Mouse (Mus musculus) Patski (cell line): ENCODE results near the gene Pmis2. TPM values are rescaled to one million over a fixed set of nuclear protein-coding genes. Genes with fewer than 3 reads are reported as not detected.

Experiments used
- ATAC-seq: fragments of 100-300 bp; one replicate; pipeline ENCODE4 v1.8.0; 2021
- CTCF ChIA-PET: fragments of 350-600 bp; sonication (Branson Sonifier 250); formaldehyde crosslinking; loops from one replicate; lab custom pipeline; 2022; ENCODE audit warnings: inconsistent platforms; lab: Charles Lee
- POLR2A ChIA-PET: fragments of 350-600 bp; sonication (Branson Sonifier 250); formaldehyde crosslinking; loops from one replicate; lab custom pipeline; 2022; ENCODE audit warnings: antibody characterized with exemption, inconsistent platforms; lab: Charles Lee
- DNase-seq: peaks from one replicate; pipeline ENCODE4 v3.0.0-alpha.2; 2011; ENCODE audit warnings: low read depth, low spot score
- H3K27me3 ChIP-seq: fragments of 371-371 bp; one replicate; pipeline ENCODE4 v1.5.1; 2021
- CTCF ChIP-seq: fragments of 100-300 bp; IDR thresholded peaks from one replicate; pipeline ENCODE4 v1.5.1; 2021
- in situ Hi-C: fragments of 300-500 bp; cut with MboI; formaldehyde crosslinking; loops from 3 replicates; pipeline ENCODE4 v1.11.1; 2018; ENCODE audit warnings: low pct_unique_long_range_greater_than_20kb, mixed read lengths
- polyA plus RNA-seq: library from polyadenylated mRNA; unstranded; gene quantifications from one replicate; pipeline ENCODE4 v1.2.3, GENCODE M21; 2021

The Pmis2 gene
- polyA plus RNA-seq, result not detected

DNA sequence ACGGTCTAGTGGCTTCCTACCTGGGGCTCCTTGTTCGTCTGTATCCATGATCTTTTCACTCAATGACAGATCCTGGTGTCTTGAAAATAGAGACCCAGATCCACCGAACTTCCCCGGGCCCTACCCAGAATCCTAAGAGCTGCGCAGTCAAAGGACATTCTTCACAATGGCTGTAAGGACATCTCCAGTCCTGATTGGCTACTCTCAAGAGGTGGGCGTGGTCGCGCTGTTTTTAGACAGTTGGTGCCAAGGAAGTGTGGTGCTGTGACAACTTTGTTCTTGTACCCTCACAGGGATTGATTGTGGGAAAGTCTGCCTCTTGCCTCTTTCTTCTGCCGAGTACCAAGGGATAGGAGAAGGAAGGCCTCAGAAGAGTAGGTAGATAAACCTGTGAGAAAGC is at the start of gene Pmis2:
Pmis2 (minus strand) TSS at position 126 of the 400 bp plus-strand sequence.
- in situ Hi-C loops, result loop anchor here (10.0 kb wide), 1 partner anchor 183 kb away; the partner anchor contains the start of gene Ffar3
- POLR2A ChIA-PET, result interaction anchor here (0.5 kb wide), 1 partner anchor 46 kb away, joined by 4 read pairs; no protein-coding TSS in a partner anchor
- ATAC-seq (no peak), DNase-seq (no peak)
- peaks cover 9% of the 10 kb centered on the region for H3K27me3 ChIP-seq
- TF ChIP-seq CTCF, result no peak
- CTCF ChIA-PET, result no interaction called here

DNA sequence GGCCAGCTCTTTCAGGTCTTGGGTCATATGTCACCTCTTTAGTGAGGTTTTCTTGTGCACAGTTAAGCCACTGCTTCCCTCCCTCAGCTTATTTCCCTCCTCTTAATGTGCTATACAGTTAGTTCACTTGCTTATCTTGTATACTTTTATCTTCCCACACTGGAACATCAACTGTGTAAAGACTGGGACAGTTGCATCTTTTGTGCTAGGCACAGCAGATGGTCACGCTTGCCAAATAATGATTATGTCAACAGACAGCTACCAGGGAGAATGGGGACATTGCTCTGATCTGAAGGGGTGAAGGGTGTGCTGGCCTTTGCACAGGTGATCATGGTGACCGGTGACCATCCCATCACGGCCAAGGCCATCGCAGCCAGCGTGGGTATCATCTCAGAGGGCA is 48.3 kb upstream of the Pmis2 start:
- no peak for DNase-seq
- TF ChIP-seq CTCF, result no peak
- CTCF ChIA-PET, result no interaction called here
- no peak for ATAC-seq
- in situ Hi-C loops, result no loop called here
- peaks cover 16% of the 10 kb centered on the region for H3K27me3 ChIP-seq
- POLR2A ChIA-PET, result no interaction called here

DNA sequence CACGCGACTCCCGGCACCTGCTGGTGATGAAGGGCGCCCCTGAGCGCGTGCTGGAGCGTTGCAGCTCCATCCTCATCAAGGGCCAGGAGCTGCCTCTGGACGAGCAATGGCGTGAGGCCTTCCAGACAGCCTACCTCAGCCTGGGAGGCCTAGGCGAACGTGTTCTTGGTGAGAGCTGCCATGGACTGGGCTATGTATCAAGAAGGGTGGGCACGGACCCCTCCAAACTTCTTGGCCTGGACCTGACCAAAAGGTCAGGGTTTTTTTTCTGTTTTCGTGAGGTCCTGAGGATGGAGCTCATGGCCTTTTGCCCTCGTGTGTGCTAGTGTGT is 46.3 kb upstream of the Pmis2 start:
- DNase-seq (no peak), ATAC-seq (no peak)
- in situ Hi-C loops, result no loop called here
- TF ChIP-seq CTCF, result no peak
- H3K27me3 ChIP-seq, result peaks cover 20% of the 10 kb centered on the region
- POLR2A ChIA-PET, result no interaction called here
- CTCF ChIA-PET, result no interaction called here

DNA sequence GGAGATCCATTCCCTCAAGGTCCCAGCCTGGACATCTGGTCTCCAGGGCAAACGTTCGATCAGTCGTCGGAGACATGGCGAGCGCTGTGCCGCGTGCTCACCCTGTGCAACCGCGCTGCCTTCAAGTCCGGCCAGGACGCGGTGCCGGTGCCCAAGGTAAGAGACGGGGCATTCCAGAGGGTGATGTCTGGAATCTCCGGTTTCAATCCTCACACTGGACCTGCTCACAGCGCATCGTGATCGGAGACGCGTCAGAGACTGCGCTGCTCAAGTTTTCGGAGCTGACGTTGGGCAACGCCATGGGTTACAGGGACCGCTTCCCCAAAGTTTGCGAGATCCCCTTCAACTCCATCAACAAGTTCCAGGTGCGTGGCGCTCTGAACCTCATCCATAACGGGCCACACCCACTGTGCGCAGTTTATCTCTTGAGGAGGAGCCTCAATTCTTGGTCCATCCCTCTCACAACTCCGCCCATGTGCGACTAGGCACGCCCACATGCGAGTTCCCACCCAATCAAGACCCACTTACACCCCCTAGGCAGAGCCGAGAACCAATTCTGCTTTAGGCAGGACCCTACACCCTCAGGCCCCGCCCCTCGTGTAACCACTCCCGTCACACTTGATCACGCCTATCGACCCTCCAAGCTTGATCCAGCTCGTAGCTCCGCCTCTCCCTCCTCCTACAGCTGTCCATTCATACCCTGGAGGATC is 45.8 kb upstream of the Pmis2 start:
- in situ Hi-C loops, result no loop called here
- ChIA-PET POLR2A (no interaction called here), CTCF (no interaction called here)
- H3K27me3 ChIP-seq, result peaks cover 20% of the 10 kb centered on the region
- no peak for TF ChIP-seq CTCF
- no peak for DNase-seq
- peak; percentile 15 for ATAC-seq

DNA sequence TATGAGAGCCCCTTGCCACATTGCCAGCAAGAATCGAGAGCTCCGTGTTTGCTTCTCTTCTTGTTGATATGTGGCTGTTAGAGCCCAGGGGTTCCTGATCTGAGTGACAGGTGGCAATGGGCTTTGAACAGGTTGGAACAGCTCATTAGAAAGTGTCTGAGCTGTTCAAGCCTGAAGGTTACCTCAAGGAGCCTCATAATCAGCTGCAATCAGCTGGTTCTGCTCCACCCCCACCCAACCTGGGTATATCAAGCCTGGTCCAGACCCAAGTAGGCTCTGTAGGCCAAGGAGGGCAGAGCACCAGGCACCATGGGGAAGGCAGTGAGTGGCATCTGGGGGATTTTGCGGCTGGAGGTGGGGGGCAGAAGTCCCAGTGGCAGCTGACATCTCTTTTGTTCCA is 40.5 kb upstream of the Pmis2 start, which contains the start of gene Atp4a:
Atp4a (plus strand) TSS at position 268 of the 400 bp plus-strand sequence.
- in situ Hi-C loops, result no loop called here
- CTCF ChIA-PET, result no interaction called here
- no peak for TF ChIP-seq CTCF
- ATAC-seq, result no peak
- peaks cover 29% of the 10 kb centered on the region for H3K27me3 ChIP-seq
- no peak for DNase-seq
- POLR2A ChIA-PET, result no interaction called here

DNA sequence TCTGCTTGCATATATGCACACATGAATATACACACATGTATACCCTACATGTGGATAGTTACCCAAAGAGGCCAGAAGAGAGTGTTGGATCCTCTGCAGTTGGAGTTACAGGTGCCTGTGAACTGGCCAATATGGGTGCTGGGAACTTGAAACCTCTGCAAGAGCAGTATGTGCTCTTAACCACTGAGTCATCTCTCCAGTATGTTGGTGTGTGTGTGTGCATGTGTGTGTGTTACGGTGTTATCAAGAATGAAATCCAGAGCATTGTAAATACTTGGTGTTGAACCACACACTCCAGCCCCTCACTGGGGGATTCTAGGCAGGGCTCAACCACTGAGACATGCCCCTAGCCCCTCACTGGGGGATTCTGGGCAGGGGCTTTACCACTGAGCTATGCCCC is 36.0 kb upstream of the Pmis2 start:
- in situ Hi-C loops, result no loop called here
- ATAC-seq (no peak), DNase-seq (no peak)
- ChIA-PET POLR2A (no interaction called here), CTCF (interaction anchor here (1.5 kb wide), 1 partner anchor 41 kb away, joined by 4 read pairs; no protein-coding TSS in a partner anchor)
- TF ChIP-seq CTCF, result no peak
- H3K27me3 ChIP-seq, result peaks cover 18% of the 10 kb centered on the region

DNA sequence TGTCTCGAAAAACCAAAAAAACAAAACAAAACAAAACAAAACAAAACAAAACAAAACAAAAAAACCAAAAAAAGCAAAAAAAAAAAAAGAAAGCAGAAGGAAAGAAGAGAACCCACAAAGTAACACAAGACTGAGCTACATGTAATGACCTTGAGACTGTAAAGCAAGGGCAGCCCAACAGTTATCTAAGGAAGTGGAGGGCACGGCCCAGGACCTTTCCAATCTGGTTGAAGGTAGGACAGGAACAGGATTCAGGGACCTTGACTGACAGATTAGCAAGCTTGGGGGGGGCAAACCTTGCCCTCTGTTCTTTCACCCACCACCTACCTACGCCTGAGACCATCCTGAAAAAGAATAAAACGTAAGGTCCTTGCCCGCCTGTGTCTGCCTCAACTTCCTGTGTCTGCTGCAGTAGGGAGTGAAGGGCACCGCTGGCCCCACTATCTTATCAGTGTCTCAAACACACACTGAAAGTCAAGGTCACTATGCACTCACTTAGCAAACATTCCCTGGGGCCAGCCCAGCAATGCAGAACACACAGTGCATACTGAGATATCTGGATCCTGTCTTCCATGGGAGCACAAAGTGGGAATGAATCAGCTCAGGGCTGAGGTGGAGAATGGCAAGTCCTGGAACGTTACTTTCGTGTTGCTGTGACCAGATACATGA is 34.9 kb upstream of the Pmis2 start:
- POLR2A ChIA-PET, result no interaction called here
- ATAC-seq (no peak), DNase-seq (no peak)
- no peak for TF ChIP-seq CTCF
- H3K27me3 ChIP-seq, result peaks cover 18% of the 10 kb centered on the region
- CTCF ChIA-PET, result no interaction called here
- in situ Hi-C loops, result no loop called here

DNA sequence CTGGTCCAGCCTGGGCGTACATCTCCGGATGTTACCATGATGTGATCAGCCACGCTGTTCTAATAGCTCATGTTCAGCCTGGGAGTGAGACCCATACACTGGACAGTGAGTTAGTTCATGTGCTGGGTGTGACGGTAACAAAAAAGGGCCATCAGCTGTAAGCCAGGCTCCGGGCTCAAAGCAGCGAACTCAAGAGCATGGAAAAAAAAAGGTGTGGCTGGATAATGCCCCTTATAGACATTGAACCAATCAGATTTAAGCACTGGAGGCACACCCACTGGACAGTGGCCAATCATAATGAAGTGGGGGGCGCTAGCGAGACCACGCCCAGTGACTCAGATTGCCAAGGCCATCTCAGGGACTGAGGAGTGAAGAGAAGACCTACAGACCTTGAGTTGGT is 27.2 kb upstream of the Pmis2 start, which contains the start of gene 2200002J24Rik:
2200002J24Rik (plus strand) TSS at position 338 of the 400 bp plus-strand sequence.
- POLR2A ChIA-PET, result no interaction called here
- no peak for TF ChIP-seq CTCF
- peaks cover 10% of the 10 kb centered on the region for H3K27me3 ChIP-seq
- no peak for ATAC-seq
- in situ Hi-C loops, result no loop called here
- DNase-seq, result no peak
- CTCF ChIA-PET, result no interaction called here

DNA sequence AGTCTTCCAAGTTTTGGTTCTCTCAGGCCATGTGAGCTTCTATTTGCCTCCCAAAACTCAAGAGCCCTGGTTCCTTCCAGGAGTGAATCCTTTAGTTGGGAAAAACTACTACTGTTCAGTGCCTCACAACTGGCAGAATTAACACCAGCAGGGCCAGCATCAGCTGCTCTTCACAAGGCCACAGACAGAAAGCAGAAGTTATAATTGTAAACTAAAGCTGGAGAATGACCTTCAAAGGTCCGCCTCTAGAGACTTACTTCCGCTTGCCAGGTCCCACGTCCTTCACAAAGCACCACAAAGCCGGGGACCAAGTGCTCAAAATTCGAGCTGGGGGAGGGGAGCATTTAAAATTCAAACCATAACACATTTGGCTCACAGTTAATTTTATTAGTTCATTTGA is 26.7 kb upstream of the Pmis2 start:
- peaks cover 9% of the 10 kb centered on the region for H3K27me3 ChIP-seq
- ATAC-seq, result no peak
- no peak for TF ChIP-seq CTCF
- ChIA-PET CTCF (no interaction called here), POLR2A (interaction anchor here (1.0 kb wide), 1 partner anchor 10 kb away, joined by 3 read pairs; no protein-coding TSS in a partner anchor)
- no peak for DNase-seq
- in situ Hi-C loops, result no loop called here

DNA sequence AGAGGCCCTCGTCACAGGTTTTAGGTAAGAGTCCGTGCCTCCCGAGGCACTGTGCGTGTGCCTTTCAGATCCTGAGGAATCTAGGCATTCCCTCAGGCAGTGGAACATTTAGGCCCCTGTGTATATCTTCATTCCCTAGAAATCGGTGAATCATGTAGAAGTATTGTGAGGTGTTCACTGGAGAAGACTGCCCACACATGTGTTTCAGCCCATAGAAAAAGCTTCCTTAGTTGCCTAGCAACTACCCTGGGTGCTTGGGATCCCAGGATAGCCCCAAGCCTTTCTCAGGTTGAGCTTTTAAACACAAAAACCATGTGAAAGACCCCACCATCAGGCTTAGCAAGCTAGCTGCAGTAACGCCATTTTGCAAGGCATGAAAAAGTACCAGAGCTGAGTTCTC is 16.9 kb upstream of the Pmis2 start:
- in situ Hi-C loops, result no loop called here
- ChIA-PET POLR2A (interaction anchor here (1.0 kb wide), 1 partner anchor 9 kb away, joined by 3 read pairs; no protein-coding TSS in a partner anchor), CTCF (no interaction called here)
- no peaks in the 10 kb centered on the region for H3K27me3 ChIP-seq
- ATAC-seq (no peak), DNase-seq (peak; percentile 7)
- no peak for TF ChIP-seq CTCF

DNA sequence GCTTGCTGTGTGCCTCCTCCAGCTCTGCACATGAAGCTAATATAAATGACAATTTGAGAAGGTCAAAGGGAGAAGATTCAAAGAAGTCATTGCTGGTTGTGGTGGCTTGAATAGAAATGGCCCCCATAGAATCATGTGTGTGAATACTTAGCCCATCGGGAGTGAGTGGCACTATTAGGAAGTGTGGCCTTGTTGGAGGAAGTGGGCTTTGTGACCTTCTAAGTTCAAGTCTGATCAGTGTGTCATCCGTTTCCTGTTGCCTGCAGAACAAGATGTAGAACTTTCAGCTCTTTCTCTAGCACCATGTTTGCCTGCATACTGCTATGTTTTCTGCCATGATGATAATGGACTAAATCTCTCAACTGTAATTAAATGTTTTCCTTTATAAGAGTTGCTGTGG is 12.0 kb upstream of the Pmis2 start:
- ChIA-PET POLR2A (no interaction called here), CTCF (interaction anchor here (0.7 to 1.6 kb wide), 2 partner anchors 11 to 14 kb away, joined by 3 to 6 read pairs; no protein-coding TSS in a partner anchor)
- in situ Hi-C loops, result no loop called here
- no peak for TF ChIP-seq CTCF
- H3K27me3 ChIP-seq, result no peaks in the 10 kb centered on the region
- ATAC-seq (no peak), DNase-seq (no peak)
